Mouse (Mus musculus) megakaryocyte, embryonic 14.5 days (primary cell): ENCODE data around the gene Scaf8.

Experiments used
- FLI1 ChIP-seq: IDR thresholded peaks from 2 replicates; pipeline ENCODE4 v1.6.1; 2012; ENCODE audit warnings: low read length, inconsistent platforms, mixed read lengths
- GATA1 ChIP-seq: IDR thresholded peaks from 3 replicates; pipeline ENCODE4 v1.6.1; 2012; ENCODE audit warnings: mixed read lengths, low read length, inconsistent platforms, borderline replicate concordance

GRCm38 (mm10) chr17:3232626-3233025, 117.9 kb downstream of the Scaf8 start:
- TF ChIP-seq GATA1 (no peak), FLI1 (no peak)
